Mouse (Mus musculus) olfactory bulb, adult 2 months (tissue): ENCODE results near the gene Itpa.

Source experiments
- CTCF ChIP-seq: fragments of 200-500 bp; IDR thresholded peaks from 2 replicates; pipeline ENCODE4 v1.5.1; 2012; ENCODE audit warnings: low read depth, mild to moderate bottlenecking, low read length, moderate library complexity; ENCODE audit not compliant: insufficient read depth
- POLR2A ChIP-seq: fragments of 200-500 bp; IDR thresholded peaks from 2 replicates; pipeline ENCODE4 v1.6.1; 2012; ENCODE audit warnings: mild to moderate bottlenecking, low read depth, low read length, moderate library complexity; ENCODE audit not compliant: insufficient read depth

DNA sequence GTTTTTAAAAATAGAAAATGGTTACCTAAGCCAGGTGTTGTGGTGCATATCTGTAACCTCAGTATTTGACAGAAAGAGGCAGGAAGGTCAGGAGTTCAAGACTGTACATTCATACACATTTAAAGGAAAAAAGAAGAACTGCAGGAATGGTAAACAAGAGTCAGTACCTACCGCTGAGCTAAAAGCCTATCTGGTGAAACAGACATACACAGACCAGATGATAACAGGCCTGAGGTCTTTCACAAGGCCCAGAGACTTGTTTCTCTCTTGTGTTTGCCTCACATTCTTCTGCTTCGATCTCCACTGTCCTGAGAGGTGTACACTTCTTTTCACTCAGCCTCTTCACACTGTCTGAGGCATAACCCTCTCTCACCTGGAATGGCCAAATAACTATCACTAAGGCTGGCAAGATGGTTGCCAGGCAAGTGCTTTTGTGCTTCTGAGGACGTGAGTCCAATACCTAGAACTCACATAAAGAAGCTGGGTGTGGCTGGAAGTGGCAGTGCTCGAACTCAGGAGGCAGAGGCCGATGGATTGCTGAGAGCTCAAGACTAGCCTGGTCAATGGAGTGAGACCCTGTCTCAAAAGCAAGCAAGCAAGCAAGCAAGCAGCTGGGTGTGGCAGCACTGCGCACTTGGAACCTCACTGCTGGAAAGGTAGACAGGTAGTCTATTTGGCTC is 11.6 kb upstream of the Itpa start:
- TF ChIP-seq CTCF (no peak), POLR2A (no peak)
